Mouse (Mus musculus): ENCODE results near the gene Abhd16a. TPM values are rescaled to one million over a fixed set of nuclear protein-coding genes. Genes with fewer than 3 reads are reported as not detected.

Abhd16a gene
- 101 and 108 TPM in 2 replicates for polyA plus RNA-seq (2015; fragmentation: Nextera tagmentation; extraction: Ambion mirVana)

DNA sequence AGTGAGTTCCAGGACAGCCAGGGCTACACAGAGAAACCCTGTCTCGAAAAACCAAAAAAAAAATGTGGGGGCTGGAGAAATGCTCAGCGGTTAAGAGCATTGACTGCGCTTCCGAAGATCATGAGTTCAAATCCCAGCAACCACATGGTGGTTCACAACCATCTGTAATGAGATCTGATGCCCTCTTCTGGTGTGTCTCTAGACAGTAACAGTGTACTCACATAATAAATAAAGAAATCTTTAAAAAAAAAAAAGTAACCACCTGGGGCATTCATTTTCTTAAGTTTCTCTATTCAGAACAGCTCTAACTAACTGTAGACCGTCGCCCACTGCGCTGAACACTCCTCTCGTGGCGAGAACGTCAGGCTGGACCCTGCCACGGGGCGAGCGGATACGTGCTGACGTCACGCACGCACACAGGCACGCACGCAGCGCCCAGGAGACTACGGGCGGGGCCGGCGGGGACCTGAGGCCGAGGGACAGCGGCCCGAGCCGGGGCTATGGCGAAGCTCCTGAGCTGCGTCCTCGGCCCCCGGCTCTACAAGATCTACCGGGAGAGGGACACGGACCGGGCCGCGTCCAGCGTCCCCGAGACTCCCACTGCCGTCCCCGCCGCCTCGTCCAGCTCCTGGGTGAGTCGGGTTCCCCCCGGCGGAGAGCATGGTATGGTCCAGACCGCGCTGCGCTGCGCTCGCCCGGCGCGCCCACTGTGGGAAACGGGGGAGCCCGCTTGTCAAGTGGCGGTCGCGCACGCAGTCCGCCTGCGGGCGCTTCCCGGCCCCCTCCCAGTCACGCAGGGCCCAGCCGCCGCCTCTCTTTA is at the start of gene Abhd16a:
TSS of gene Abhd16a (plus strand) at position 439 of the 820 bp plus-strand sequence.

DNA sequence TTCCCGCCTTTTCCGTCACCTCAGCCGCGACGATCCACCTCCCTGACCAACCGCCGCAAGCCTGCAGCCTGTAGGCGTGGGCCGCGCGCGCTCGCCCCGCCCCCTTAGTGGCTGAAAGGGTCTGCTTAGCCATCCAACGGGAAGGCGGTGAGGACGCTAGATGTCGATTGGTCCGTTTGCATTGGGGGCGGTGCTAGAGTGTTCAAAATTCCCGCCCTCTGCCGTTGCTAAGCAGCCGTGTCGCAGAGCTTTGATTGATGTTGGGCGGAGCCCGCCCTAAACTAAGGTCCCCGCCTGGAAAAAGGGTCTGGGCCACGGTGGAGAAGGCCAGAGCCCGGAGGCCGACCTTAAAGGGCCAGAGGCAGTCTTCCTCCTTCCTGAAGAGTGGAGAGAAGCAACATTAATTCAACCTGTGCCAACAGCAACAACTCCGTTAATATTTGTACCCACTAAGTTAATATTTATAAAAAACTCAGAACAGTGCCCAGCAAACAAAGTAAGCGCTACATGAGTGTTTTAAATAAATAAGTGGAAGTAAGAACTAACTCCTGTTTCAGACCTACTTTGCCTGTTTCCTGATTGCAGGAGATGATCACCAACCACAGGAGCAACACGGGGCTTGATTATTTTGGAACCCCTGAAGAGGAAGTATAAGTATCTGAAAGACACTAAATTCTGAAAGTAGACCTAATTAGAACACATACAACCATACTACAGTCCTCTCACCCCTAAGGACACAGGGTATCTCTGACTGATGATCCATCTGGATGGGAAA is 42.2 kb upstream of the Abhd16a start, which contains the start of gene Msh5:
TSS of gene Msh5 (minus strand) at position 65 of the 775 bp plus-strand sequence.

DNA sequence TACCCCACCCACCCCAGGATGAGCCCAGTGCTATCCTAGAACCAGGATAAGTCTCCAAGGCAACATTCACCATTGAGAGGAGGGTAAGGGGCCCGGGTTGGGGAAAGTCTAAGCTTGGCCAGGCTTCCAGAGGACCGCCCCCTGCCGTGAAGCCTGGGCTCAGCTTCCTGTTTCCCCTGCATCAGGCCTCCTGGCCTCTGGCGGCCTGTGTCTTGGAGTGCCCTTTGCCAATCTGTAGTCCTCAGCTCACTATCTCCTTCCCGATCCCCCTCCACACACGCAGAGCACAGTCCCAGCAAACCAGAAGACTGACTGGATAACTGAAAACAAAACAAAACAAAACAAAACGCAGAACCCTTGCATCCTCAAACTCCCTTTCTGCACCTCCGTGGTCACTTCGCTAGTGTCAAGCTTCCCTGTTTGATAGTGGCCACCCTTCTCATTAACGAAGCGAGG is 39.5 kb upstream of the Abhd16a start, which contains the start of gene Clic1:
TSS of gene Clic1 (plus strand) at position 406 of the 456 bp plus-strand sequence.

GRCm38 (mm10) chr17:35058911-35059892 is 29.9 kb upstream of the Abhd16a start, which contains the start of gene Ddah2:
TSS of gene Ddah2 (plus strand) at chr17:35059035.

GRCm38 (mm10) chr17:35064951-35065947 is 23.8 kb upstream of the Abhd16a start, which contains the start of gene Ly6g6c:
TSS of gene Ly6g6c (plus strand) at chr17:35065388.

GRCm38 (mm10) chr17:35066084-35066483 is 23.0 kb upstream of the Abhd16a start, which contains the start of gene Mpig6b:
TSS of gene Mpig6b (minus strand) at chr17:35066184.

DNA sequence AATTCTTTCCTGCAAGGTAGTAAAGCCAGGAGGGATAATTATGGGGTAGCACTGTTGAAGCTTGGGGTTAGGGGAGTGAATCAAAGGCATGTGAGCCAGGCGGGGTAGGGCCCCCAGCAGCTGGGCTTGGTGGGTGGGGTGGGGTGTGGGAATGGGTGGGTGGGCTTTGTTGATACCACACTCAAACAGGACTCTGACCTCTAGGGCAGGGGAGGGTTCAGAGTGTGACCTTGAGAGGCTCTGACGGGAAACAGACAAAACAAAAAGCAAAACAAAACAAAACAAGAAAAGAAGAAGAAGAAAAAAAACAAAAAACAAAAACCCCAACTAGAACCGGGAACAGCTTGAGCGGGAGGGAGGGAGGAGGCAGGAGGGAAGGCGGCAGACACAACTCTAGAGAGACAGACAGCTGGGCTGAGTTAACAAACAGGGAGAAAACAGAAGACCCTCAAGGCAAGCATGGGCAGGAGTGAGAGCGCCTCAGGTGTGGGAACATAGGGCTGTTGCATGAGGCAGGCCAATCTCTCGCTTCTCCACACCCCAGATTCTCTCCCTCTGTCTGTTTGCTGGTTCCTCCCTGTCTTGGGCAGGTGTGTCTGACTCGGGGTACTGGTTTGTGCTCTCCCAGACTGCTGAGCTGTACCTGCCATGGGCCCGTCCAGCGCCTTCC is 12.4 kb upstream of the Abhd16a start, which contains the start of gene Ly6g6e:
TSS of gene Ly6g6e (plus strand) at position 396 of the 670 bp plus-strand sequence.

DNA sequence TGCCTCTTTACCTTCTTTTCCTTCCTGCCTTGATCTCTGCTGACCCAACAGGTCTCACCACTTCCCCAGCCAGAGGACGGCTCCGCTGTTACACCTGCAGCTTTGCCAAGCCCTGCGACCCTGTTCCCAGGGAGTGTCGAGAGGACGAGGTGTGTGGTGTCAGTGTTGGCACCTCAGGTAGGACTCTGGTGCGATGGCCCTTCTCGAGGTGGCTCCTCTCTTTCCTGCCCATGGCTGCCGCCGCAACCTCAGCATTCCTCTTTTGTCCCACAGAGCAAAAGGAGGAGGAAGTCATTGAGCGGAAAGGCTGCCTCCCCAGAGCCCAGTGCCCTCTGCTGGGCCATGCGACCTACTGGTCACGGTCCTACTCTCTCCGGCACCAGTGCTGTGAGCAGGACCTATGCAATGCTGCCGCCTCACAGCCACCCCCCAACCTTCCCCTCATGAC is 11.3 kb upstream of the Abhd16a start, which contains the start of gene Ly6g6d:
TSS of gene Ly6g6d (minus strand) at position 280 of the 448 bp plus-strand sequence.

GRCm38 (mm10) chr17:35085208-35085865 is 3.7 kb upstream of the Abhd16a start, which contains the start of gene Ly6g6f:
TSS of gene Ly6g6f (minus strand) at chr17:35085610.

GRCm38 (mm10) chr17:35108097-35108496 is 19.0 kb downstream of the Abhd16a start, which contains the start of gene Ly6g5c:
TSS of gene Ly6g5c (plus strand) at chr17:35108279.

GRCm38 (mm10) chr17:35115046-35116019 is 26.3 kb downstream of the Abhd16a start, which contains the start of gene Ly6g5b:
TSS of gene Ly6g5b (minus strand) at chr17:35115428.

GRCm38 (mm10) chr17:35121143-35121799 is 32.2 kb downstream of the Abhd16a start, which contains the start of gene Gpank1:
TSS of gene Gpank1 (plus strand) at chr17:35121455.

DNA sequence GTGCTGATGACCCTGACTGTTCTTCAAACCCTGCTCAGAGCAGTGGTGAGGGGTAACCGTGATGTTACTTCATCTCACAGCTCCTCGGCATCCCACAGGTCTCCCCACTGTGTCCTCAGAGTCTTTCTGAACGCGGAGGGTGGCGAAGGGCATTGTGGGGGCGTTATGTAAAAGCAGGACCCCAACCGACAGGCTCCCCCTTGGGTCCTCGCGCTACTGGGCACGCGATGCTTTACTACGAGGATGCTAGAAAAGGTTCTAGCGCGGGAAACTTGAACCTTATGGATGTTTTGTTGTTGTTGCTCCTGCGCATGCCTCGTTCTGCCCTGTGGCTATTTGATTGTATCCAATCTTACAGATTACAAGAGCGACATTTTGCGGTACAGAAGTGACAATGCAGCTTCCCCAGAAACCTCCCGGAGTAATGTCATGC is 32.8 kb downstream of the Abhd16a start, which contains the start of gene Csnk2b:
TSS of gene Csnk2b (minus strand) at position 183 of the 433 bp plus-strand sequence.

GRCm38 (mm10) chr17:35126206-35126611 is 37.1 kb downstream of the Abhd16a start, which contains the start of gene D17H6S53E:
TSS of gene D17H6S53E (plus strand) at chr17:35126373.

DNA sequence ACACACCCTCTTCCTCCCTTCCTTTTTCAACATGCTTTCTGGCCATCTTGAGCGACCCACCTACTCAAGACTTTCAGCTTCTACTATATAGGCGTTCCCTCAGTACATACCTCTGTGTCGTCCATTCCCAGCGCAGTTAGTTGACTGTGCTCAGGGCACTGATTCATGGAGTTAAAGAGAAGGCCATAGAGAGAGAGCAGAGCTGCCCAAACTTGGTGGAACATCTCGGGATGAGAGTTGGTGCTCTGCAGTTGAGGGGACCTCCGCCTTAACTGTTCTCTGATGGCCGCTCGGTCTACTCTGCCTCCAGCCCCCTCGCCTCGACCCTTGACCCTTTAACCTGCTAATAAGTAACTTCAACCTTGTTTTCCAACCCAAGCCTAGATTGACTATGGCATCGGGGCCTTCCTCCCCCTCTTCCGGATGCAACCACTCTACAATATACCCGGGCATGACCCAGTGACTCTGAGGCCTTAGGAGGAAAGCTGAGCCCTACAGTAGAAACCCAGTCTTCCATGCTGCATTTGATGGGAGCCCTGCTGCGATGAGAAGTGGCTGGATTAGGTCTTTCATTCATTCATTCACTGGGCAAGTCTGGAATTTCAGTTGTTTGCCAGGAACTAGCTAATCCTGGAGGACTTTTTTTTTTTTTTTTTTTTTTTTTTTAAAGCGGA is 42.6 kb downstream of the Abhd16a start, which contains the start of gene Apom:
TSS of gene Apom (minus strand) at position 551 of the 674 bp plus-strand sequence.

